Mouse (Mus musculus): Measurements from ENCODE around the gene Pigx. TPM values are rescaled to one million over a fixed set of nuclear protein-coding genes. Genes with fewer than 3 reads are reported as not detected.
"Not testable (repeated sequence)": the region's sequence is repeated elsewhere in the genome, so short reads cannot be mapped to it uniquely, and the experiment has no call there.

Pigx gene
- polyA plus RNA-seq, 1 experiment from 2014 or later: 107 TPM

DNA sequence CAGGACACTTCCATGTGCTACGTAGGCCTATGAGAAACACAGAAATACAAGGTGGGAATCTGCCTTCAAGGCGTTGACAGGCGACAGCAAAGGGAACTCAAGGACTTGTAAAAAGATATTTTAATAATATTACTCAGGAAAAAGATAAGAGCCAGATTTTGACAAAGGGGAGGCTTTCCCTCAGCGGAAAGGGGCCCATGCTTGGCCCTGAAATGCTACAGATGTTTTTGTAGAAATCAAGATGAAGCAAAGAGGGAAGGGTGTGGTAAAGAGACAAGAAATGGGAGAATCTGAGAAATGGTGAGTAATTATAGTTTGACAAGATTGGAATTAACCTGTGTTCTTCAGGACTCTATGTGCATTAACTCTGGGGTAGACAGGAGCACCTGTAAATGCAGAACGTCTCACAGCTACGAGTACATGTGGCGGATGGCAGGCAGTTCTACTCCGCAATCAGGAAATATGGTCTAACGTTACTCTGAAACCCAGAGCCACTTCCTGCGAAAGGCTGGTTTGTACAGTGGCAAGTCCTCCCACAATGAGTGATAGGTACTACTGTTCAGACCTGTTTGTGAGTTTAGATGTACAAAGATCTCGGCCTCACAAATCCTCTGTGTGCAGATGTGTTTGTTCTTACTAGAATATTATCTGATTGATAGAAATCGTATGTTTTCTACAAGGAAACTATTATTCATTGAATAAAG, 8.0 kb upstream of the Pigx start:
- H3K27ac ChIP-seq: no peak overlapping the region
- 90% methylated on average over 12 of the region's 12 CpGs for WGBS
- H3K4me3 ChIP-seq (replicated peaks): no peak overlapping the region
- no peaks in the 10 kb centered on the region for H3K27me3 ChIP-seq (replicated peaks)
- no peaks in the 10 kb centered on the region for H3K9me3 ChIP-seq
- peaks cover 8% of the 10 kb centered on the region for H3K36me3 ChIP-seq
- H3K4me1 ChIP-seq (replicated peaks): no peaks in the 10 kb centered on the region
- no peak overlapping the region for H3K4me2 ChIP-seq (replicated peaks)
- no peak for ATAC-seq
- no peak overlapping the region for H3K9ac ChIP-seq

DNA sequence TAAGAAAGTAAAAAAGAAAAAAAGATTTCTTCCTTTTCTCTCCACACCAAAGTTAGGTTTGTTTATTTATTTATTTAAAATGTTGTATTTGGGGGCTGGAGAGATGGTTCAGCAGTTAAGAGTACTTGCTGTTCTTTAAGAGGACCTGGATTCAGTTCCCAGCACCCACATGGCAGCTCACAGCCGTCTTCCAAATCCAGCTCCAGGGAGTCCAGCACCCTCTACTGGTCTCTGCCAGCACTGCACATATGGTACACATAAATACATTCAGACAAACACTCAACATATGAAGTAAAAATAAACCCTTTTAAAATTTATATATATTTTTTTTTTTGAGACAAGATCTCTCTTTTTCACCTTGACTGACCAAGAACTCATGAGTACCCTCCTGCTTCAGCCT, 6.2 kb upstream of the Pigx start:
- no peak overlapping the region for H3K4me3 ChIP-seq (replicated peaks)
- H3K36me3 ChIP-seq: peaks cover 8% of the 10 kb centered on the region
- 95% methylated on average over 1 of the region's 1 CpGs for WGBS
- no peak overlapping the region for H3K9ac ChIP-seq
- H3K27me3 ChIP-seq (replicated peaks): no peaks in the 10 kb centered on the region
- H3K4me2 ChIP-seq (replicated peaks): no peak overlapping the region
- H3K27ac ChIP-seq: no peak overlapping the region
- no peaks in the 10 kb centered on the region for H3K4me1 ChIP-seq (replicated peaks)
- ATAC-seq: no peak
- no peaks in the 10 kb centered on the region for H3K9me3 ChIP-seq

GRCm38 (mm10) chr16:32102295-32102694, 2.8 kb upstream of the Pigx start:
- WGBS: 87% methylated on average over 13 of the region's 13 CpGs
- no peaks in the 10 kb centered on the region for H3K9me3 ChIP-seq

DNA sequence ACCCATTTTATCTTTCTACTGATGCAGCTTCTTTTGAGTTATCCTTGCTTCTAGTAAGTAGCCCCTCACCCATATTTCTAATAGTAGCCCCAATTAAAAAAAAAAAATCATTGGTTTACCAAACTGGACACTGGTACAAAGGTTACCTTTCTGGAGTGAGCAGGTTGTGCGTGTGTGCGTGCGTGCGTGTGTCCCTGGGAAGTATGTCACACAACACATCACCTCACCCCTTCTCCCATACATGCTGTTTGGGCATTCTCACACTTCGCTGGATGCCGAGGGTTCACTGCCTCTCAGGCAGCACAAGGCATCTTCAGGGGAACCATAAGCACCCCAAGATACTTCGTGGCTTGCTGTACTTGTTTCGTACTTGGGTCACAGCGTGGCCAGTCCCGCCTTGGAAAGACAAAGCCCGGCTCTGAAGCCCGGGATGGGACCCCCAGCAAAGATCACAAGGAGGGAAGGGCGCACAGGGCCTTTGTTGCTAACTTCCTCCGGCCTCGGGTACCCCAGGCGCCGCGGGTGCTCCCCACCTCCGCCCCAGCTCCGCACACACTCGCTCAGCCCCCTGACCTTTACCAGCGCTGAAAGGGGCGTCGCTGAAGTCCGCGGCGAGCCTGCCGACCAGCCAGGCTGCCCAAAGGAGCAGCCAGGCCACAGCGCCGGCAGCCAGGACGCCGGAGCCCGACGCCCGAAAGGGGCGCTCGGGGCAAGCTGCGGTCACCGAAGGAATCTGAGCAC, 473 bp downstream of the Pigx start:
- Histone ChIP-seq H3K9me3 (no peaks in the 10 kb centered on the region), H3K9ac (peak overlapping the region; percentile 85), H3K4me3 (replicated peaks) (peak overlapping the region; percentile 97), H3K4me1 (replicated peaks) (peaks cover 8% of the 10 kb centered on the region; the same call in 1 of the 2 replicates), H3K36me3 (peaks cover 5% of the 10 kb centered on the region), H3K27me3 (replicated peaks) (no peaks in the 10 kb centered on the region), H3K4me2 (replicated peaks) (peak overlapping the region; percentile 80), H3K27ac (peak overlapping the region; percentile 88)
- under 1% methylated on average over 39 of the region's 39 CpGs for WGBS
- peak; percentile 85 for ATAC-seq

More at GRCm38 (mm10) chr16:32102295-32102694, 2.8 kb upstream of the Pigx start:
- Histone ChIP-seq H3K27ac (no peak overlapping the region), H3K4me2 (replicated peaks) (no peak overlapping the region), H3K27me3 (replicated peaks) (no peaks in the 10 kb centered on the region), H3K4me3 (replicated peaks) (no peak overlapping the region), H3K4me1 (replicated peaks) (peaks cover 8% of the 10 kb centered on the region; the same call in 1 of the 2 replicates), H3K36me3 (peaks cover 8% of the 10 kb centered on the region), H3K9ac (no peak overlapping the region)
- ATAC-seq: no peak

- H3K27ac ChIP-seq; H3K4me1 ChIP-seq (replicated peaks); H3K9ac ChIP-seq; H3K27me3 ChIP-seq (replicated peaks); ATAC-seq; H3K4me3 ChIP-seq (replicated peaks); H3K36me3 ChIP-seq; H3K4me2 ChIP-seq (replicated peaks); H3K9me3 ChIP-seq: not testable (repeated sequence)
- WGBS: 77% methylated on average over 2 of the region's 2 CpGs
These were observed 1.8 kb downstream of the Pigx start for GRCm38 (mm10) chr16:32097757-32098156.

DNA sequence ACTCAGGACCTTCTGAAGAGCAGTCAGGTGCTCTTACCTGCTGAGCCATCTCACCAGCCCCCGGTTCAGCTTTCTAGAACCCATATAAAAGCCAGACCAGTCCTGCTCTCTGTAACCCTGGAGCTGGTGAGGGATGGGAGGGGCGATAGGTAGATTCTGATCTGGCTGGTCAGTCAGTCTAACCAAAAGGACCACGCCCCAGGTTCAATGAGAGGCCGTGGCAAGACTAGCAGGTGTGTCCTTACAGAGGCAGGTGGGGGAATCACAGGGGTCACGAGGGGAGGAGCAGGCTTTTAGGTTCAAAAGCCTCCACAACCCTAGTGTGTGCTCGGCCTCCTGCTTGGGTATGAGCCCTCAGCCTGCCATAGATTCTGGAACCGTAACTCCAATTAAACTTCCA, 8.1 kb downstream of the Pigx start:
- Histone ChIP-seq H3K4me3 (replicated peaks) (no peak overlapping the region), H3K9ac (no peak overlapping the region), H3K27me3 (replicated peaks) (no peaks in the 10 kb centered on the region), H3K36me3 (peaks cover 19% of the 10 kb centered on the region), H3K4me1 (replicated peaks) (no peaks in the 10 kb centered on the region; the same call in 1 of the 2 replicates), H3K27ac (no peak overlapping the region), H3K9me3 (no peaks in the 10 kb centered on the region), H3K4me2 (replicated peaks) (no peak overlapping the region)
- WGBS: 87% methylated on average over 7 of the region's 7 CpGs
- no peak for ATAC-seq

DNA sequence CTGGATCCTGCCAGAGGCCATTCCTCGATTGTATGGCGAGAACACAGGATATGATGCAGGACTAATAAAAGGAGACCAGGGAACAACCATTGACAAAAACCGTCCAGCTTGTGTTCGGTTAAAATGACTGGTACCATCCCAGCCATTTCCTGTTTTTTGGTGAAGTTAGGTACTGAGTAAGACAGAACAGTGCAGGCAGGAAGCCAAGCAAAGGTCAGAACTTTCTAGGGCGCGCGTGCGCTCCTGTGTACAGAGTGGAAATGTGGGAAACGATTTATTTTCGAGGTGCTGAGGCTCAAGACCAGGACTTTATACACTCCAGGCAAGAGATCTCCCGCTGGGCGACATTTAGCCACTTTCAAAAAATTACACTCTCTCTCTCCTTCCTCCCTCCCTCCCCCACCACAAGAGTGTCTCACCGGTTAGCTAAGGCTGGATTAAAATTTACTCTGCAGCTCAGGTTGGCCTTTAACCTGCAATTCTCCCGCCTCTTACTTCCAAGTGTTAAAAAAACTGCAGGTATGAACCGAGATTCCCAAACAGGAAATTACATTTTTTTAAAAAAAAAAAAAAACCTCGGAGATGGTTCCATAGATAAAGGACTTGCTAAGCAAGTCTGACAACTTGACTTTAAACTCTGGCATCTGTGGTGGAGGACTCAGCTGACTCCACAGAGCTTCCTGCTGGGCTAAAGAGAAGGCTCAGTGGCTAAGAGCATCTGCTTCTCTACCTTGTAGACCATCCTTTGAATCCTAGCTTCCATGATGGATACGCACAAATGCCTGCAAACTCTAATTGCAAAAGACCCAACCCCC, 11.7 kb downstream of the Pigx start:
- Histone ChIP-seq H3K9ac (no peak overlapping the region), H3K9me3 (no peaks in the 10 kb centered on the region)

GRCm38 (mm10) chr16:32078991-32079511, 20.5 kb downstream of the Pigx start, which contains the start of gene Pak2:
Gene Pak2 (minus strand): TSS chr16:32079342.
- Histone ChIP-seq H3K9me3 (no peaks in the 10 kb centered on the region), H3K4me2 (replicated peaks) (peak within 1 kb of the TSS; percentile 65), H3K4me3 (replicated peaks) (peak within 1 kb of the TSS; percentile 94), H3K27me3 (replicated peaks) (no peaks in the 10 kb centered on the region), H3K36me3 (0 out of 2 replicates have a peak, but pooled peaks cover 2% of the 10 kb centered on the region), H3K27ac (peak within 1 kb of the TSS; percentile 97), H3K9ac (peak within 1 kb of the TSS; percentile 98), H3K4me1 (replicated peaks) (peaks cover 6% of the 10 kb centered on the region)
- ATAC-seq: peak; percentile 98
- under 1% methylated on average over 45 of the region's 60 CpGs for WGBS

More for the DNA sequence above, 11.7 kb downstream of the Pigx start:
- peak overlapping the region; percentile 51 for H3K27ac ChIP-seq
- H3K4me1 ChIP-seq (replicated peaks): no peaks in the 10 kb centered on the region; the same call in 1 of the 2 replicates
- no peaks in the 10 kb centered on the region for H3K27me3 ChIP-seq (replicated peaks)
- peak; percentile 83 for ATAC-seq
- H3K36me3 ChIP-seq: peaks cover 30% of the 10 kb centered on the region
- no peak overlapping the region for H3K4me2 ChIP-seq (replicated peaks)
- 55% methylated on average over 17 of the region's 17 CpGs for WGBS
- H3K4me3 ChIP-seq (replicated peaks): no peak overlapping the region

GRCm38 (mm10) chr16:32078408-32078990, 21.0 kb downstream of the Pigx start:
- no peak for ATAC-seq
- under 1% methylated on average over 29 of the region's 30 CpGs for WGBS
- H3K36me3 ChIP-seq: 0 out of 2 replicates have a peak, but pooled peaks cover 2% of the 10 kb centered on the region
- no peaks in the 10 kb centered on the region for H3K27me3 ChIP-seq (replicated peaks)
- peaks cover 6% of the 10 kb centered on the region for H3K4me1 ChIP-seq (replicated peaks)
- no peaks in the 10 kb centered on the region for H3K9me3 ChIP-seq
- H3K4me3 ChIP-seq (replicated peaks): peak overlapping the region; percentile 94
- peak overlapping the region; percentile 97 for H3K27ac ChIP-seq
- peak overlapping the region; percentile 98 for H3K9ac ChIP-seq
- H3K4me2 ChIP-seq (replicated peaks): peak overlapping the region; percentile 65

GRCm38 (mm10) chr16:32077648-32078407, 21.7 kb downstream of the Pigx start:
- H3K36me3 ChIP-seq: no peaks in the 10 kb centered on the region
- ATAC-seq: no peak
- peak overlapping the region; percentile 94 for H3K4me3 ChIP-seq (replicated peaks)
- peak overlapping the region; percentile 65 for H3K4me2 ChIP-seq (replicated peaks)
- peaks cover 6% of the 10 kb centered on the region for H3K4me1 ChIP-seq (replicated peaks)
- peak overlapping the region; percentile 98 for H3K9ac ChIP-seq
- WGBS: 5% methylated on average over 13 of the region's 13 CpGs
- H3K9me3 ChIP-seq: no peaks in the 10 kb centered on the region
- peak overlapping the region; percentile 97 for H3K27ac ChIP-seq
- H3K27me3 ChIP-seq (replicated peaks): no peaks in the 10 kb centered on the region

GRCm38 (mm10) chr16:32076406-32076805, 23.1 kb downstream of the Pigx start:
- no peaks in the 10 kb centered on the region for H3K36me3 ChIP-seq
- H3K27ac ChIP-seq: no peak overlapping the region
- H3K27me3 ChIP-seq (replicated peaks): no peaks in the 10 kb centered on the region
- peaks cover 6% of the 10 kb centered on the region for H3K4me1 ChIP-seq (replicated peaks)
- H3K4me2 ChIP-seq (replicated peaks): no peak overlapping the region
- no peaks in the 10 kb centered on the region for H3K9me3 ChIP-seq
- WGBS: 53% methylated on average over 3 of the region's 3 CpGs
- no peak overlapping the region for H3K9ac ChIP-seq
- no peak for ATAC-seq
- H3K4me3 ChIP-seq (replicated peaks): no peak overlapping the region
